Mouse (Mus musculus) neural tube, embryonic 13.5 days (tissue): ENCODE results near the gene Vgll2. TPM values are rescaled to one million over a fixed set of nuclear protein-coding genes. Genes with fewer than 3 reads are reported as not detected.

Experiments used
- ATAC-seq: fragments of 200-750 bp; cut with Nextera tagmentation; 2 replicates; pipeline ENCODE4 v1.8.0; 2017; ENCODE audit warnings: low read depth, mild to moderate bottlenecking, moderate TSS enrichment, moderate library complexity
- H3K27ac ChIP-seq: fragments of 300-500 bp; sonication (generic); replicated peaks from 2 replicates; pipeline ENCODE4 v1.5.1; 2015; ENCODE audit warnings: moderate library complexity, mild to moderate bottlenecking, inconsistent platforms
- H3K27me3 ChIP-seq: fragments of 300-500 bp; sonication (generic); 2 replicates; pipeline ENCODE4 v1.6.1; 2015; ENCODE audit warnings: mild to moderate bottlenecking, inconsistent platforms
- H3K36me3 ChIP-seq: fragments of 300-500 bp; sonication (generic); 2 replicates; pipeline ENCODE4 v1.6.1; 2015; ENCODE audit warnings: mild to moderate bottlenecking, inconsistent platforms
- H3K4me1 ChIP-seq: fragments of 300-500 bp; sonication (generic); replicated peaks from 2 replicates; pipeline ENCODE4 v1.6.1; 2015; ENCODE audit warnings: inconsistent platforms
- H3K4me2 ChIP-seq: fragments of 300-500 bp; sonication (generic); 2 replicates; pipeline ENCODE4 v1.6.1; 2015; ENCODE audit warnings: inconsistent platforms, mild to moderate bottlenecking, moderate library complexity
- H3K4me3 ChIP-seq: fragments of 300-500 bp; sonication (generic); 2 replicates; pipeline ENCODE4 v1.5.1; 2015; ENCODE audit warnings: mild to moderate bottlenecking, inconsistent platforms
- H3K9ac ChIP-seq: fragments of 300-500 bp; sonication (generic); 2 replicates; pipeline ENCODE4 v1.6.1; 2015; ENCODE audit warnings: moderate library complexity, mild to moderate bottlenecking, inconsistent platforms
- H3K9me3 ChIP-seq: fragments of 300-500 bp; sonication (generic); 2 replicates; pipeline ENCODE4 v1.6.1; 2016; ENCODE audit warnings: inconsistent platforms
- WGBS: fragments of 180-500 bp; shearing (Covaris S2); methylation state at CpG from one replicate; pipeline ENCODE4 v1.1.7; 2015; 5-methylcytosine and 5-hydroxymethylcytosine counted together
- polyA plus RNA-seq: library from polyadenylated mRNA; unstranded; fragments of >200 nt; fragmentation: Nextera tagmentation; extraction: Ambion mirVana; gene quantifications from 2 replicates; pipeline ENCODE4 v1.2.1, GENCODE M21; 2015

Vgll2 gene
- polyA plus RNA-seq, result 1.8 and 4.7 TPM in 2 replicates

DNA sequence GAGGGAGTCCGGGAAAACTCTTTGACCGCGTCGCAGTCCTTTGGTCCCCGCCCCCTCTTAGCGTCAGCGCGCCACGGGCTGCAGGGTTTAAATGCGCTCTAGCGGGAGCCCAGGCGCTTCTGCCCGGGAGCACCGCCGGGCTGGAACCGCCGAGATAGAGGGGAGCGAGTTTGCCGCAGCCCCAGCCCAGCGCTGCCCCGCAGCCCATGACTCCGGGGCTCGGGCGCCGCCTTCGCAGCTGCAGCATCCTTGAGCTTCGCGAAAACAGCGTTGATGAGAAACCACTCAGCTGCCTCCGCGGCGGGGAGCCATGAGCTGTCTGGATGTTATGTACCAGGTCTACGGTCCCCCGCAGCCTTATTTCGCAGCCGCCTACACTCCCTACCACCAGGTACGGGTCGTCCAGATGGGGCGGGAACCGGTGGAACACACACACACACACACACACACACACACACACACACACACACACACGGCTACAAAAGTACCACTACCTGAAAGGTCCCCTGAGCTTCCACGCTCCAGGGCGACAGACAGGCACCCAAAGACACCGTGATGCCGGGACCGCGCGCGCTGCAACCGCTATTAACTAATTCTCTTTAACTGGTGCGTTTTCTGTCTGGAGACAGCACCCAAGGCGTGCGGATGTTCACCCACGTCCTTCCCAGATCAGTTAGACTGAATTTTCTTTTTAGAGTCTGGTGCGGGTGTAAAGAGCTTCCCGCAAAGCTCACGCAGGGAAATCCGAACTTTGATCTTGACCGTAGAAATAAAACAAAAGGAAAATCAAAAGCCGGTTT, at the start of gene Vgll2:
Gene Vgll2 (plus strand): TSS at position 90 of the 800 bp plus-strand sequence.
- Histone ChIP-seq H3K4me2 (peak within 1 kb of the TSS; percentile 95), H3K27ac (no peak within 1 kb of the TSS), H3K4me1 (peaks cover 27% of the 10 kb centered on the region), H3K4me3 (peak within 1 kb of the TSS; percentile 50), H3K27me3 (peaks cover 90% of the 10 kb centered on the region), H3K36me3 (no peaks in the 10 kb centered on the region), H3K9me3 (no peaks in the 10 kb centered on the region), H3K9ac (peak within 1 kb of the TSS; percentile 55; the same call in 1 of the 2 replicates)
- ATAC-seq, result peak; percentile 91
- WGBS, result under 1% methylated on average over 59 of the region's 60 CpGs

- H3K4me2 ChIP-seq, result no peak overlapping the region
- H3K9ac ChIP-seq, result no peak overlapping the region
- ATAC-seq, result no peak
- H3K4me3 ChIP-seq, result no peak overlapping the region
- no peaks in the 10 kb centered on the region for H3K27me3 ChIP-seq
- no peaks in the 10 kb centered on the region for H3K36me3 ChIP-seq
- H3K9me3 ChIP-seq, result no peaks in the 10 kb centered on the region
- no peak overlapping the region for H3K27ac ChIP-seq
- no peaks in the 10 kb centered on the region for H3K4me1 ChIP-seq
- 87% methylated on average over 4 of the region's 4 CpGs for WGBS
Observed at GRCm38 (mm10) chr10:51975137-51975536, 47.2 kb upstream of the Vgll2 start.

GRCm38 (mm10) chr10:51975587-51975986, 46.7 kb upstream of the Vgll2 start:
- H3K36me3 ChIP-seq, result no peaks in the 10 kb centered on the region
- H3K4me1 ChIP-seq, result no peaks in the 10 kb centered on the region
- H3K27me3 ChIP-seq, result no peaks in the 10 kb centered on the region
- no peak overlapping the region for H3K4me3 ChIP-seq
- no peak for ATAC-seq
- H3K4me2 ChIP-seq, result no peak overlapping the region
- 87% methylated on average over 3 of the region's 3 CpGs for WGBS
- no peak overlapping the region for H3K27ac ChIP-seq
- H3K9ac ChIP-seq, result no peak overlapping the region
- no peaks in the 10 kb centered on the region for H3K9me3 ChIP-seq

- Histone ChIP-seq H3K9me3 (no peaks in the 10 kb centered on the region), H3K4me3 (no peak overlapping the region), H3K36me3 (no peaks in the 10 kb centered on the region), H3K27ac (no peak overlapping the region), H3K27me3 (no peaks in the 10 kb centered on the region), H3K4me1 (no peaks in the 10 kb centered on the region), H3K9ac (no peak overlapping the region), H3K4me2 (no peak overlapping the region)
- WGBS, result 78% methylated on average over 6 of the region's 6 CpGs
- no peak for ATAC-seq
Observed at GRCm38 (mm10) chr10:51981651-51982050, 40.7 kb upstream of the Vgll2 start.

DNA sequence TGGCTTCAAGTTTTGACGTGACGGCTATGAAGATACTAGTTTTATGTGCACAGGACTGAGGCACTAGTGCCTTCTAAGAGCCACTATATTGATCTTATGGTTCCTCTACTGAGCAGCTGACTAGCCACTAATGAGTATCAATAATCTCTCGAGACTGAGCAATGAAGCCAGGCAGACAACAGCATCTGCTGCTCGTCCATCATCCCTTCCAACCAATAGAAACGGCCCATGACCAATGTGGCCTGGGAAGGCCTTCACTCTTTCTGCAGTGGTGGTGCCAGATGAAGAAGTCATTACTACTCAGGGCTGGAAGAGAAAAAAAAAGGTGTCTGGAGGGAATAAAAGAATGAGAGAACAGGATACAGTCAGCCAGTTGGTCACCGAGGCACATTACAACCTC, 39.9 kb upstream of the Vgll2 start:
- no peaks in the 10 kb centered on the region for H3K36me3 ChIP-seq
- ATAC-seq, result no peak
- no peak overlapping the region for H3K9ac ChIP-seq
- no peak overlapping the region for H3K27ac ChIP-seq
- no peaks in the 10 kb centered on the region for H3K9me3 ChIP-seq
- no peaks in the 10 kb centered on the region for H3K4me1 ChIP-seq
- WGBS, result 75% methylated on average over 6 of the region's 6 CpGs
- H3K4me2 ChIP-seq, result no peak overlapping the region
- no peak overlapping the region for H3K4me3 ChIP-seq
- no peaks in the 10 kb centered on the region for H3K27me3 ChIP-seq

- ATAC-seq, result no peak
- Histone ChIP-seq H3K4me2 (no peak overlapping the region), H3K27ac (no peak overlapping the region), H3K9ac (no peak overlapping the region), H3K36me3 (no peaks in the 10 kb centered on the region), H3K4me1 (peaks cover 21% of the 10 kb centered on the region), H3K9me3 (no peaks in the 10 kb centered on the region), H3K27me3 (peaks cover 48% of the 10 kb centered on the region), H3K4me3 (no peak overlapping the region)
- 47% methylated on average over 1 of the region's 1 CpGs for WGBS
Observed at GRCm38 (mm10) chr10:52018471-52018870, 3.8 kb upstream of the Vgll2 start.

DNA sequence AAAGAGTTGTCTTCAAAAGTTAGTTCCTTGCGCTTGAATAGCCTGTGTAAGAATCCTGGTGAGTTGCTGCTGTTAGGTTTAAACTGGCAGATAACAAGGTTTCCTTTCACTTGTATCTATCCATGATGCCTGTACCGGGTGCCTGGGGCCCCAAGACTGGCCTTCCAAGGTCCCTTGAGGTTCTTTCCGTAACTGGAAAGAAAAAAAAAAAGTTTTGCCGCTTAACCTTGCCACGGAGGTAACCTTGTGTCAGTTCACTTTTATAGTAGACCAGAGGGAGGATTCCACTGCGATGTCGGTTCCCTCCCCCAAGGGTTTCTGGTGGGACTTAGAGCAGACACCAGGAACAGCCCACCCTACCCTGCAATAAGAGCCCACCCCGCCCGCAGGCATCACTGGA, 1.1 kb upstream of the Vgll2 start:
- Histone ChIP-seq H3K9me3 (no peaks in the 10 kb centered on the region), H3K27me3 (peaks cover 76% of the 10 kb centered on the region), H3K27ac (no peak overlapping the region), H3K36me3 (no peaks in the 10 kb centered on the region), H3K4me2 (no peak overlapping the region), H3K4me1 (peaks cover 21% of the 10 kb centered on the region), H3K9ac (no peak overlapping the region), H3K4me3 (no peak overlapping the region)
- ATAC-seq, result no peak
- WGBS, result 2% methylated on average over 9 of the region's 9 CpGs

- H3K4me3 ChIP-seq, result peak overlapping the region; percentile 50
- WGBS, result under 1% methylated on average over 14 of the region's 15 CpGs
- peak; percentile 65 for ATAC-seq
- H3K27me3 ChIP-seq, result peaks cover 82% of the 10 kb centered on the region
- peaks cover 21% of the 10 kb centered on the region for H3K4me1 ChIP-seq
- no peaks in the 10 kb centered on the region for H3K9me3 ChIP-seq
- H3K27ac ChIP-seq, result no peak overlapping the region
- no peaks in the 10 kb centered on the region for H3K36me3 ChIP-seq
- H3K4me2 ChIP-seq, result peak overlapping the region; percentile 95
- peak overlapping the region; percentile 55; the same call in 1 of the 2 replicates for H3K9ac ChIP-seq
Observed at GRCm38 (mm10) chr10:52021736-52022394, 437 bp upstream of the Vgll2 start.

- H3K4me3 ChIP-seq, result peak overlapping the region; percentile 50
- peaks cover 32% of the 10 kb centered on the region for H3K4me1 ChIP-seq
- 2% methylated on average over 17 of the region's 17 CpGs for WGBS
- H3K27me3 ChIP-seq, result peaks cover 97% of the 10 kb centered on the region
- ATAC-seq, result no peak
- no peaks in the 10 kb centered on the region for H3K36me3 ChIP-seq
- H3K9ac ChIP-seq, result no peak overlapping the region
- H3K27ac ChIP-seq, result no peak overlapping the region
- no peaks in the 10 kb centered on the region for H3K9me3 ChIP-seq
- H3K4me2 ChIP-seq, result peak overlapping the region; percentile 95
Observed at GRCm38 (mm10) chr10:52023213-52024052, 1.1 kb downstream of the Vgll2 start.

GRCm38 (mm10) chr10:52024053-52024410, 1.7 kb downstream of the Vgll2 start:
- Histone ChIP-seq H3K4me2 (no peak overlapping the region), H3K9ac (no peak overlapping the region), H3K4me1 (peaks cover 32% of the 10 kb centered on the region), H3K9me3 (no peaks in the 10 kb centered on the region), H3K27ac (no peak overlapping the region), H3K27me3 (peaks cover 97% of the 10 kb centered on the region), H3K36me3 (no peaks in the 10 kb centered on the region), H3K4me3 (no peak overlapping the region)
- no peak for ATAC-seq
- 12% methylated on average over 2 of the region's 2 CpGs for WGBS

GRCm38 (mm10) chr10:52025291-52025690, 3.0 kb downstream of the Vgll2 start:
- no peak for ATAC-seq
- Histone ChIP-seq H3K4me1 (peaks cover 39% of the 10 kb centered on the region), H3K27me3 (peaks cover 98% of the 10 kb centered on the region), H3K4me3 (no peak overlapping the region), H3K4me2 (no peak overlapping the region), H3K9me3 (no peaks in the 10 kb centered on the region), H3K36me3 (no peaks in the 10 kb centered on the region), H3K9ac (no peak overlapping the region), H3K27ac (no peak overlapping the region)
- 0% methylated on average over 1 of the region's 1 CpGs for WGBS

GRCm38 (mm10) chr10:52025821-52026220, 3.5 kb downstream of the Vgll2 start:
- H3K4me2 ChIP-seq, result no peak overlapping the region
- H3K4me3 ChIP-seq, result no peak overlapping the region
- no peaks in the 10 kb centered on the region for H3K36me3 ChIP-seq
- H3K9me3 ChIP-seq, result no peaks in the 10 kb centered on the region
- H3K4me1 ChIP-seq, result peaks cover 39% of the 10 kb centered on the region
- H3K27ac ChIP-seq, result no peak overlapping the region
- peaks cover 98% of the 10 kb centered on the region for H3K27me3 ChIP-seq
- no peak for ATAC-seq
- H3K9ac ChIP-seq, result no peak overlapping the region
- 3% methylated on average over 7 of the region's 7 CpGs for WGBS
